Mouse (Mus musculus): Measurements from ENCODE around the gene Pacrg. TPM values are rescaled to one million over a fixed set of nuclear protein-coding genes. Genes with fewer than 3 reads are reported as not detected.
A peak's percentile ranks its signal among the peaks of the same experiment; 100 is the strongest.

Pacrg gene
- polyA plus RNA-seq, 1 experiment from 2014 or later = 8.9 TPM

DNA sequence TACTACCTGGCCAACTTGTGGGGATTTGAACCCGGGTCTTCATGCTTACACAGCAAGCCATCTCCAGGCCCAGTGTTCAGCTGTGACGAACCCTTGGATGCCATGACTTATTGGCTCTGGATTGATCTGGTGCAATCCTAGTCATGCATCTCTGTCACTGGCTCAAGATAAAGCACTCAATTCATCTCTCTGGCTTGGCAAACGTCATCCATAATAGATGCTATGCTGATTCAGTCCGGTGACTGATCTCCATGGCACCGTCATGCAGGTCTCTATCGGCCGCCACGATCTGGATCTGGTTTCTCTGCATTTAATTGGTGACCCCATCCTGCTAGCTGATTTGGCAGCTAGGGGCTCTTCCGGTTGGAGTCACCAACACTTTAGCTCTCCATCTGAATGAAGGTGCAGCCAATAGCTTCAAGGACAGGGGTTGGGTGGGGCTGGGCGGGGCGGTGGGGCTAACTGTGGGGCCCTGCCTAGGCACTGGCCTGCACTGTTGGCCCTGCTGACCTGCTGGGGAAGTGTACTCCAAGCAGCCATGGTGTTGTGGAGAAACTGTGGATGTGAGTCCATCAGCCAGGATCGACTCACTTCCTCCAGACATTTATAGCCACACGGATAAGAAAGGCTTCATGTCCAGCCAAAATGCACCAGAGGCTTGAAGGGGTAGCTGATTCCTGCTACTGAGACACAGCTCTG is 470.0 kb downstream of the Pacrg start:
- Histone ChIP-seq H3K4me1 (replicated peaks) (peaks cover 15% of the 10 kb centered on the region), H3K27ac (no peak overlapping the region), H3K27me3 (no peaks in the 10 kb centered on the region; the same call in 1 of the 2 replicates), H3K36me3 (no peaks in the 10 kb centered on the region), H3K4me2 (replicated peaks) (no peak overlapping the region), H3K9ac (replicated peaks) (no peak overlapping the region), H3K9me3 (no peaks in the 10 kb centered on the region), H3K4me3 (replicated peaks) (no peak overlapping the region)
- 85% methylated on average over 13 of the region's 13 CpGs for WGBS
- no peak for ATAC-seq

GRCm38 (mm10) chr17:10367044-10367443 is 473.1 kb downstream of the Pacrg start:
- no peak for ATAC-seq
- Histone ChIP-seq H3K4me2 (replicated peaks) (no peak overlapping the region), H3K9me3 (no peaks in the 10 kb centered on the region), H3K27me3 (no peaks in the 10 kb centered on the region; the same call in 1 of the 2 replicates), H3K9ac (replicated peaks) (no peak overlapping the region), H3K4me1 (replicated peaks) (0 out of 2 replicates have a peak, but pooled peaks cover 3% of the 10 kb centered on the region), H3K27ac (no peak overlapping the region), H3K36me3 (no peaks in the 10 kb centered on the region), H3K4me3 (replicated peaks) (no peak overlapping the region)
- 90% methylated on average over 5 of the region's 5 CpGs for WGBS

DNA sequence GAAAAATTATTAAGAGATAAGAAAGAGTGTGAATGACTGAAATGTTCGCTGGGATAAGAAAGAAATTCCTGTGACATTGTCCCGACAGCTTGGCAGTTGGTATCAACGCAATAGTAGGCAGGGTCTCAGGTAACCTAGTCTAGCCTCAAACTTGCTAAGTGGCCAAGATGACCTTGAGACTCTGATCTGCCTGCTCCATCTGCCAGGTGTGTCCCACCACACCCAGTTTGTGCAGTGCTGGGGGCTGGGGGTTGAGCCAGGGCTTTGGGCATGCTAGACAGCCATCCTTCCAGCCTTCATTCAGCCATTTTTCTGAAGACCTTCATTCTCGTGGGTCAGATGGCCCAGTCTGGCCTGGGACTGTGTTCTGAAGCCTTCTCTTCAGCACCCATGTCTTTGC is 473.5 kb downstream of the Pacrg start:
- Histone ChIP-seq H3K27me3 (no peaks in the 10 kb centered on the region; the same call in 1 of the 2 replicates), H3K27ac (no peak overlapping the region), H3K4me3 (replicated peaks) (no peak overlapping the region), H3K36me3 (no peaks in the 10 kb centered on the region), H3K4me2 (replicated peaks) (no peak overlapping the region), H3K9ac (replicated peaks) (no peak overlapping the region), H3K4me1 (replicated peaks) (0 out of 2 replicates have a peak, but pooled peaks cover 3% of the 10 kb centered on the region), H3K9me3 (no peaks in the 10 kb centered on the region)
- WGBS = 89% methylated on average over 4 of the region's 4 CpGs
- no peak for ATAC-seq

DNA sequence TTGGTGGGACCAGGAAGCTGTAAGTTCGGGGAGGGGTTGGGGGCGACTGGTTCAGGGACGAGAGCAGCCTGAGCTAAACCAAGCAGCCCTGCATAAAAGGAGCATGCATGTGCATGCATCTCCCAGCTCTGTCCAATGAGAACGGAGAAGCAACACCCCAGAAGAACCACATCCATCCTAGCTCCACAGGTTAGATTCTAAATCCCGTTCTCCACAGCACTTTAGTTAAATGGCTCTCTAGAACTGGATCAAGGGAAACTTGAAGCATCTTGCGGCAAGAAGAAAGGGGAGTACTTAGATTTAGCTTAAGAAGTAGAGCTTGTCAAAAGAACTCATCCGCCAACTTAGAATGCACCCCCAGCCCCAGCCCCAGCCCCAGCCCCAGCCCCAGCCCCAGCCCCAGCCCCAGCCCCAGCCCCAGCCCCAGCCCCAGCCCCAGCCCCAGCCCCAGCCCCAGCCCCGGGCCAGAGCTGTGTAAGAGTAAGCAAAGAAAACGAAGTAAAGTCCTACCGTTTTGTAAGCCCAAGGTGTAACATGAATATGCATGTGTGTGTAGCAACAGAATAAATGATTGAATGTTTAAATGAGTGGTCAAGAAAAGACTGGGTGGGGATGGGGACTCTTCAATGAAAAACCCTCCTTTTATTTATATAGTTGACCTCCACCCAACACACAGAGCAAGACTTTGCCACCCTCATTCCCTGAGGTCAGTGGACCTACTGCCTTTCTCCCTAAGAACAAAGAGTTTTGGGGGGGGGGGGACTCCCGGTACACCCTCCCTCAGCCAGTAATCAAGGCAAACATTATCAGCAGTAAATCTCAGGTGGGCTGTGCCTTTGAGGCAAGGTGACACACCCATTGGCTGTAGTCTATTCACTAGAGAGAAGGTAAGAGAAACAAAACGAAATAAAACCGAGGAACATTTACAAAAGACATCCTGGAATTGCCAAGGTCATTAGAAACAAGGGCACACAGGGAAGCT is 474.3 kb downstream of the Pacrg start:
- Histone ChIP-seq H3K4me2 (replicated peaks) (no peak overlapping the region), H3K36me3 (no peaks in the 10 kb centered on the region), H3K27ac (no peak overlapping the region), H3K27me3 (no peaks in the 10 kb centered on the region; the same call in 1 of the 2 replicates), H3K9ac (replicated peaks) (no peak overlapping the region), H3K9me3 (no peaks in the 10 kb centered on the region), H3K4me3 (replicated peaks) (no peak overlapping the region), H3K4me1 (replicated peaks) (peaks cover 4% of the 10 kb centered on the region; the same call in 1 of the 2 replicates)
- no peak for ATAC-seq
- WGBS = 60% methylated on average over 13 of the region's 13 CpGs

- 94% methylated on average over 3 of the region's 3 CpGs for WGBS
- Histone ChIP-seq H3K9me3 (no peaks in the 10 kb centered on the region), H3K36me3 (no peaks in the 10 kb centered on the region), H3K27ac (no peak overlapping the region), H3K4me2 (replicated peaks) (no peak overlapping the region), H3K9ac (replicated peaks) (no peak overlapping the region), H3K27me3 (no peaks in the 10 kb centered on the region), H3K4me3 (replicated peaks) (no peak overlapping the region), H3K4me1 (replicated peaks) (peaks cover 8% of the 10 kb centered on the region)
- ATAC-seq = no peak
Observed at GRCm38 (mm10) chr17:10363151-10363550, 477.0 kb downstream of the Pacrg start.

DNA sequence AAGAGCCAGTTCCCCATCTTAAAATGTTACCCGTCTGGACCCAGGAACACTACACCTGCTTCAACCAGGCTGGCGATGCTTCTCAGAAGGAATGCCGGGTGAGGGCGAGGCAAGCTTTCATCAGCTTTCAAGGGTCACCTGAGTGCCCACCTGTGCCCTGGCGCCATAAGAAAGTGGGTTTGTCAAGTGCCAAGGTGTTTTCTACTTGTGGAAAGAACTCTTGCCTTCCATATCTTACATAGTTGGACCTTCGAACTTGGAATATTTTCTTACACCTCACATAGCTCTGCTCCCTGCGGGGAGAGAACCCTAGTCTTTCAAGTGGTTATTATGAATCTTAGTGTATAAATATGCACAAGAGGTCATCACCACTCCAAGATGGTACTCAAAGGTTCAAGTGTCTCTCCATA is 478.2 kb downstream of the Pacrg start:
- WGBS = 90% methylated on average over 7 of the region's 7 CpGs
- Histone ChIP-seq H3K4me1 (replicated peaks) (peaks cover 21% of the 10 kb centered on the region), H3K36me3 (no peaks in the 10 kb centered on the region)

GRCm38 (mm10) chr17:10360738-10361137 is 479.4 kb downstream of the Pacrg start:
- no peak for ATAC-seq
- Histone ChIP-seq H3K36me3 (no peaks in the 10 kb centered on the region), H3K9me3 (no peaks in the 10 kb centered on the region), H3K4me3 (replicated peaks) (no peak overlapping the region), H3K4me1 (replicated peaks) (peaks cover 32% of the 10 kb centered on the region), H3K9ac (replicated peaks) (no peak overlapping the region), H3K4me2 (replicated peaks) (no peak overlapping the region), H3K27ac (no peak overlapping the region), H3K27me3 (no peaks in the 10 kb centered on the region)
- WGBS = 62% methylated on average over 4 of the region's 4 CpGs

More for the DNA sequence above, 478.2 kb downstream of the Pacrg start:
- ATAC-seq = no peak
- Histone ChIP-seq H3K9me3 (no peaks in the 10 kb centered on the region), H3K9ac (replicated peaks) (no peak overlapping the region), H3K27me3 (no peaks in the 10 kb centered on the region), H3K4me3 (replicated peaks) (no peak overlapping the region), H3K27ac (no peak overlapping the region), H3K4me2 (replicated peaks) (no peak overlapping the region)

GRCm38 (mm10) chr17:10359466-10359865 is 480.6 kb downstream of the Pacrg start:
- peaks cover 34% of the 10 kb centered on the region for H3K4me1 ChIP-seq (replicated peaks)
- no peak overlapping the region for H3K27ac ChIP-seq

GRCm38 (mm10) chr17:10357348-10357747 is 482.8 kb downstream of the Pacrg start:
- no peaks in the 10 kb centered on the region for H3K9me3 ChIP-seq
- peaks cover 34% of the 10 kb centered on the region for H3K4me1 ChIP-seq (replicated peaks)
- 0 out of 2 replicates have a peak overlapping the region, but pooled peaks have one; percentile 26 for H3K27ac ChIP-seq
- H3K27me3 ChIP-seq = no peaks in the 10 kb centered on the region
- ATAC-seq = peak; percentile 72
- no peak overlapping the region for H3K9ac ChIP-seq (replicated peaks)
- no peaks in the 10 kb centered on the region for H3K36me3 ChIP-seq
- H3K4me2 ChIP-seq (replicated peaks) = peak overlapping the region; percentile 31
- no peak overlapping the region for H3K4me3 ChIP-seq (replicated peaks)
- WGBS = 31% methylated on average over 12 of the region's 12 CpGs

More at GRCm38 (mm10) chr17:10359466-10359865, 480.6 kb downstream of the Pacrg start:
- no peaks in the 10 kb centered on the region for H3K36me3 ChIP-seq
- 83% methylated on average over 14 of the region's 14 CpGs for WGBS
- no peaks in the 10 kb centered on the region for H3K27me3 ChIP-seq
- no peak overlapping the region for H3K4me2 ChIP-seq (replicated peaks)
- ATAC-seq = no peak
- no peaks in the 10 kb centered on the region for H3K9me3 ChIP-seq
- no peak overlapping the region for H3K9ac ChIP-seq (replicated peaks)
- H3K4me3 ChIP-seq (replicated peaks) = no peak overlapping the region

DNA sequence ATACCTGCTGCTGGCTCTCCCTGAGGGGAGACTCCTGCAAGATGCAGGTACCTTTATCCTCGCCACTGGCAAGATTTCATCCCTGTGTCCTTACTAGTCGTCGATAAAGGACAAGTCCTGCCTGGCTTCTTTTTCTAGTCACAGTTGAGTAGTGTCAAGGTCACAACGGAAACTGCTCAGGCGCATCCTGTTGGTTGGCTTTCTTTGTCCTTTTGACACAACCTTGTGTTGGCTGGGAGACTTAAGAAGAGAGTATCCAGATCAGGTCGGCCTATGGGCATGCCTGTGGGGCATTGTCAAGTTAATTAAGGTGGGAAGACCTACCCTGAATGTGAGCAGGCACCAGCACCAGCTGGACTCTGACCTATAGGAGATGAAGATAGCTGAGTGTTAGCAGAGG is 483.8 kb downstream of the Pacrg start:
- Histone ChIP-seq H3K4me3 (replicated peaks) (no peak overlapping the region), H3K27me3 (no peaks in the 10 kb centered on the region), H3K4me2 (replicated peaks) (no peak overlapping the region), H3K4me1 (replicated peaks) (peaks cover 34% of the 10 kb centered on the region), H3K9ac (replicated peaks) (no peak overlapping the region), H3K9me3 (no peaks in the 10 kb centered on the region), H3K27ac (no peak overlapping the region), H3K36me3 (no peaks in the 10 kb centered on the region)
- WGBS = 38% methylated on average over 6 of the region's 6 CpGs
- ATAC-seq = peak; percentile 22; the same call in 1 of the 2 replicates

DNA sequence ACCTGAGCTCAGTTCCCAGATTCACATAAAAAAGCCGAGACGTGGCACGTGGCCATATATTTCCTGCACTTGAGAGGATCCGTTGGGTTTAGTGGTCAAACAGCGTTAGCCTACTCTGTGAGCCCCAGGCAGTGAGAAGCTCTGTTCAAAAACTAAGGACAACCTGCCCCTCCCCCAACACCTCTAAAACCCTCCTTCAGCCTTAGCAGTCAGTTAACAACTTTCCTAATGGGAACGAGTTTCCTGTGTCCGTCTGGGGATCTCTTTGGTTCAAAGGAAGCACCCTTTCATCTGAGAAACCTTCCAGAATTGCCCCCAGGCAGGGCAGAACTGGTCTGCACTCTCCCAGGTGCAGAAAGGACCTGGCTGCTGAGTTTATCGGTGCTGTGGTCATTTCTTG is 484.4 kb downstream of the Pacrg start:
- no peaks in the 10 kb centered on the region for H3K36me3 ChIP-seq
- H3K9ac ChIP-seq (replicated peaks) = no peak overlapping the region
- no peak overlapping the region for H3K4me2 ChIP-seq (replicated peaks)
- H3K27me3 ChIP-seq = no peaks in the 10 kb centered on the region
- peaks cover 30% of the 10 kb centered on the region for H3K4me1 ChIP-seq (replicated peaks)
- ATAC-seq = no peak
- H3K27ac ChIP-seq = no peak overlapping the region
- no peaks in the 10 kb centered on the region for H3K9me3 ChIP-seq
- no peak overlapping the region for H3K4me3 ChIP-seq (replicated peaks)
- 47% methylated on average over 8 of the region's 8 CpGs for WGBS
